10 mouse cellular contexts compared by ENCODE assay signal in genomic region chr6:107531526-107532080, GRCm38 (mm10). TPM values are rescaled to one million over a fixed set of nuclear protein-coding genes. Genes with fewer than 3 reads are reported as not detected.
DNase-seq lines count a peak whose midpoint lies in the region; ATAC-seq and TF ChIP-seq lines count a peak whose summit lies in the region.
"Had no signal": no experiment of that assay in that cellular context is flagged by ENCODE, and none has a peak within 500 bp of the region (broad histone marks: within the 10 kb centered on the region; RNA-seq: fewer than 3 reads in every experiment).

No protein-coding gene starts in this region.

- no peak overlapping the region for H3K4me3 ChIP-seq in intestine, embryonic 16.5 days (ENCODE audit: low read length)
- no peak overlapping the region for H3K4me3 ChIP-seq in intestine, embryonic 15.5 days (replicated peaks)
- peak overlapping the region; percentile 89 for H3K4me3 ChIP-seq in forebrain, postnatal 0 days (ENCODE audit: low read depth, low read length)
- H3K4me3 ChIP-seq in midbrain, embryonic 14.5 days (replicated peaks; ENCODE audit: low read depth, low read length) = peak overlapping the region; percentile 94

- DNase-seq in embryo, embryonic 10 days (ENCODE audit: low spot score) = peak; percentile 32
- DNase-seq in forebrain, postnatal 0 days = no peak
- peak; percentile 53 for DNase-seq in midbrain, embryonic 14.5 days
- no peak for DNase-seq in gastrocnemius, postnatal 25 days
- no peak for DNase-seq in testis, postnatal 14 days (ENCODE audit: low spot score)
- DNase-seq in cerebellum, adult 11 months = no peak

- H3K9me3 ChIP-seq in intestine, embryonic 16.5 days (ENCODE audit: control insufficient read depth, low read length) = no peaks in the 10 kb centered on the region
- no peaks in the 10 kb centered on the region for H3K9me3 ChIP-seq in intestine, embryonic 15.5 days
- no peaks in the 10 kb centered on the region for H3K9me3 ChIP-seq in forebrain, postnatal 0 days (ENCODE audit: low read length)
- H3K9me3 ChIP-seq in midbrain, embryonic 14.5 days (ENCODE audit: control insufficient read depth, low read length) = no peaks in the 10 kb centered on the region
- H3K9me3 ChIP-seq: stomach, embryonic 15.5 days had no signal

- 60% methylated on average over 8 of the region's 8 CpGs for WGBS in intestine, embryonic 16.5 days
- WGBS in intestine, embryonic 15.5 days = 66% methylated on average over 8 of the region's 8 CpGs
- WGBS in forebrain, postnatal 0 days = 14% methylated on average over 8 of the region's 8 CpGs
- 8% methylated on average over 8 of the region's 8 CpGs for WGBS in midbrain, embryonic 14.5 days

- no peak overlapping the region for H3K9ac ChIP-seq in intestine, embryonic 16.5 days (ENCODE audit: low read depth, low read length)
- no peak overlapping the region for H3K9ac ChIP-seq in intestine, embryonic 15.5 days
- H3K9ac ChIP-seq in forebrain, postnatal 0 days = peak overlapping the region; percentile 79
- H3K9ac ChIP-seq in midbrain, embryonic 14.5 days (replicated peaks; ENCODE audit: low read length) = peak overlapping the region; percentile 91; the same call in 1 of the 2 replicates
- H3K9ac ChIP-seq: stomach, embryonic 15.5 days had no signal

- no peak overlapping the region for H3K27ac ChIP-seq in intestine, embryonic 16.5 days (ENCODE audit: low read length)
- no peak overlapping the region for H3K27ac ChIP-seq in intestine, embryonic 15.5 days
- H3K27ac ChIP-seq in forebrain, postnatal 0 days (ENCODE audit: low read depth, low read length) = no peak overlapping the region
- peak overlapping the region; percentile 94; the same call in 1 of the 2 replicates for H3K27ac ChIP-seq in midbrain, embryonic 14.5 days (replicated peaks; ENCODE audit: low read depth, low read length)
- H3K27ac ChIP-seq: stomach, embryonic 15.5 days had no signal

- peaks cover 6% of the 10 kb centered on the region; the same call in 1 of the 2 replicates for H3K27me3 ChIP-seq in intestine, embryonic 16.5 days (replicated peaks; ENCODE audit: control insufficient read depth, insufficient read depth, low read length)
- peaks cover 22% of the 10 kb centered on the region; the same call in 1 of the 2 replicates for H3K27me3 ChIP-seq in intestine, embryonic 15.5 days (replicated peaks)
- no peaks in the 10 kb centered on the region for H3K27me3 ChIP-seq in forebrain, postnatal 0 days (ENCODE audit: insufficient read depth, low read length)
- no peaks in the 10 kb centered on the region for H3K27me3 ChIP-seq in midbrain, embryonic 14.5 days (ENCODE audit: control insufficient read depth, insufficient read depth, low read length)

- TF ChIP-seq CTCF in forebrain, postnatal 0 days (IDR thresholded peaks at IDR 0.05; ENCODE audit: low read depth) = no peak

- H3K4me2 ChIP-seq in intestine, embryonic 16.5 days (ENCODE audit: low read depth, low read length) = peak overlapping the region; percentile 98; the same call in 1 of the 2 replicates
- H3K4me2 ChIP-seq in intestine, embryonic 15.5 days (replicated peaks) = no peak overlapping the region
- peak overlapping the region; percentile 83 for H3K4me2 ChIP-seq in forebrain, postnatal 0 days (ENCODE audit: low read depth)
- peak overlapping the region; percentile 61 for H3K4me2 ChIP-seq in midbrain, embryonic 14.5 days (ENCODE audit: low read length)

- H3K4me1 ChIP-seq in intestine, embryonic 16.5 days (ENCODE audit: control insufficient read depth, insufficient read depth, low read length) = 0 out of 2 replicates have a peak, but pooled peaks cover 4% of the 10 kb centered on the region
- peaks cover 10% of the 10 kb centered on the region for H3K4me1 ChIP-seq in intestine, embryonic 15.5 days (replicated peaks)
- H3K4me1 ChIP-seq in forebrain, postnatal 0 days (ENCODE audit: insufficient read depth) = peaks cover 29% of the 10 kb centered on the region
- H3K4me1 ChIP-seq in midbrain, embryonic 14.5 days (ENCODE audit: control insufficient read depth, insufficient read depth, low read length) = peaks cover 38% of the 10 kb centered on the region

- ATAC-seq in intestine, embryonic 16.5 days = no peak
- no peak for ATAC-seq in intestine, embryonic 15.5 days
- no peak for ATAC-seq in forebrain, postnatal 0 days
- ATAC-seq in midbrain, embryonic 14.5 days (ENCODE audit: low FRiP score, low TSS enrichment) = no peak
- ATAC-seq: lung, postnatal 0 days had no signal

- H3K36me3 ChIP-seq in intestine, embryonic 16.5 days (ENCODE audit: control insufficient read depth, insufficient read depth, low read length) = no peaks in the 10 kb centered on the region
- no peaks in the 10 kb centered on the region for H3K36me3 ChIP-seq in intestine, embryonic 15.5 days
- no peaks in the 10 kb centered on the region for H3K36me3 ChIP-seq in forebrain, postnatal 0 days (ENCODE audit: insufficient read depth)
- H3K36me3 ChIP-seq in midbrain, embryonic 14.5 days (ENCODE audit: control insufficient read depth, insufficient read depth, low read length) = 0 out of 2 replicates have a peak, but pooled peaks cover 2% of the 10 kb centered on the region
- H3K36me3 ChIP-seq: stomach, embryonic 15.5 days had no signal

RNA-seq across cellular contexts. Expression of gene Lrrn1, which starts 2.0 kb away (rescaled TPM):
- 3.9 and 4.6 TPM in 2 replicates for polyA plus RNA-seq in intestine, embryonic 16.5 days (2015; fragmentation: Nextera tagmentation; extraction: Ambion mirVana)
- 3.9 and 4.0 TPM in 2 replicates for polyA plus RNA-seq in intestine, embryonic 15.5 days (2015; fragmentation: Nextera tagmentation; extraction: Ambion mirVana)
- 29.8 and 41.5 TPM in 2 replicates for total RNA-seq in forebrain, postnatal 0 days (2014; rRNA removed)
- polyA plus RNA-seq in forebrain, postnatal 0 days (2015; fragmentation: Nextera tagmentation; extraction: Ambion mirVana) = 25.1 and 32.1 TPM in 2 replicates
- 63.5 and 103 TPM in 2 replicates for polyA plus RNA-seq in midbrain, embryonic 14.5 days (2014; fragmentation: Nextera tagmentation; extraction: Ambion mirVana)
- 1 to 10 TPM; 6.8 to 8.3 TPM for total RNA-seq in gastrocnemius, postnatal 25 days (2021)

Comparison
In these comparisons a context has a peak if more than half of its experiments do, and no peak if none do; other contexts are left out.
1. H3K4me3 ChIP-seq: peak in forebrain, postnatal 0 days (single experiment) and midbrain, embryonic 14.5 days (single experiment); none in intestine, embryonic 16.5 days (single experiment) and intestine, embryonic 15.5 days (single experiment).
2. H3K9ac ChIP-seq: peak in forebrain, postnatal 0 days (single experiment) and midbrain, embryonic 14.5 days (single experiment); none in intestine, embryonic 16.5 days (single experiment) and intestine, embryonic 15.5 days (single experiment).
3. DNase-seq: peak in embryo, embryonic 10 days (single experiment) and midbrain, embryonic 14.5 days (single experiment); none in forebrain, postnatal 0 days (single experiment), gastrocnemius, postnatal 25 days (single experiment), testis, postnatal 14 days (single experiment) and cerebellum, adult 11 months (single experiment).